Mouse (Mus musculus): ENCODE data around the gene Kalrn. TPM values are rescaled to one million over a fixed set of nuclear protein-coding genes. Genes with fewer than 3 reads are reported as not detected.
"Not testable (repeated sequence)": the region's sequence is repeated elsewhere in the genome, so short reads cannot be mapped to it uniquely, and the experiment has no call there.

The Kalrn gene
- polyA plus RNA-seq, 1 experiment from 2014 or later: 12.7 TPM

DNA sequence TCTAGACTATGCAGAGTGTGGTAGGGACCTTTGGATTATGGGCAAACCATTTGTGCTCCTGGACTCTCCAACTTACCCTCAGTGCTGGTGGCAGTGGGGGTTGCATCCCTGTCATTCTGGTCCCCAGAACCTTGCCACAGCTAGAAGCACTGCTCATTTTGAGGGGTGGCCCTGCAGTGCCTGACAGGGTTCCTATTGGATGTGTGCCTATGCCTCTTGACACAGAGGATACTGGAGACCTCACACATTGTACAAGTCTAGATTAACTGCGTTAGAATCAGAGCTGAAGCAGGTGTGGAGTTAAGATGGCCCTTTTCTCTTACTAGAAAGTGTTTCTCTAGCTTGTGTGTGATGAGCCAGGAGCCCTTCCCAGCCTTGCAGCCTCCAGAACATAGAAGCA lies 265.0 kb downstream of the Kalrn start:
- 52% methylated on average over 1 of the region's 1 CpGs for WGBS (ENCODE audit: insufficient replicate concordance)
- ATAC-seq (ENCODE audit: low read depth) (no peak), DNase-seq (no peak)
- Histone ChIP-seq H3K4me2 (no peak overlapping the region), H3K27ac (no peak overlapping the region), H3K4me3 (replicated peaks) (no peak overlapping the region), H3K27me3 (no peaks in the 10 kb centered on the region), H3K4me1 (replicated peaks) (no peaks in the 10 kb centered on the region; the same call in 1 of the 2 replicates), H3K9me3 (replicated peaks) (no peaks in the 10 kb centered on the region), H3K9ac (no peak overlapping the region), H3K36me3 (no peaks in the 10 kb centered on the region)

DNA sequence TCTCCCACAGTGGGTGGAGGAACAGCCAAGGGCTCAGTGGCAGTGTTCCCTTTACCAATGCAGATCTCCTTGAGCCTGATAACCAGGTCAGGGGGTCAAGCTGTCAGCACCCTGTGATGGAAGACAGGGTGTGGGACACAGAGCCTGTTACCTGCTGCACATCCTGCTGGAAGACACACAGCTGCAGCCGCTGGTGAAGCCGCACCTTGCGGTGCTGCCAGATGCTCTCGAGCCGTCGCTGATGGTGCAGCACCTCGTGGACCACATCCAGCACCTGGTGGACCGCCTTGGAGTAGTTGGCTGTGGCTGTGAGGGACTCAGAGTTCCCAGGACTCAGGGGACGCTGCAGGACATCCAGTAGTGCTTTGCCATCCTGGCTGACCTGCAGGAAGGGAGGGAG lies 265.9 kb downstream of the Kalrn start:
- no peaks in the 10 kb centered on the region for H3K27me3 ChIP-seq
- H3K9ac ChIP-seq: no peak overlapping the region
- H3K36me3 ChIP-seq: no peaks in the 10 kb centered on the region
- H3K27ac ChIP-seq: no peak overlapping the region
- WGBS (ENCODE audit: insufficient replicate concordance): 65% methylated on average over 9 of the region's 9 CpGs
- ATAC-seq (ENCODE audit: low read depth) (no peak), DNase-seq (no peak)
- no peak overlapping the region for H3K4me3 ChIP-seq (replicated peaks)
- H3K4me1 ChIP-seq (replicated peaks): no peaks in the 10 kb centered on the region; the same call in 1 of the 2 replicates
- no peaks in the 10 kb centered on the region for H3K9me3 ChIP-seq (replicated peaks)
- no peak overlapping the region for H3K4me2 ChIP-seq

DNA sequence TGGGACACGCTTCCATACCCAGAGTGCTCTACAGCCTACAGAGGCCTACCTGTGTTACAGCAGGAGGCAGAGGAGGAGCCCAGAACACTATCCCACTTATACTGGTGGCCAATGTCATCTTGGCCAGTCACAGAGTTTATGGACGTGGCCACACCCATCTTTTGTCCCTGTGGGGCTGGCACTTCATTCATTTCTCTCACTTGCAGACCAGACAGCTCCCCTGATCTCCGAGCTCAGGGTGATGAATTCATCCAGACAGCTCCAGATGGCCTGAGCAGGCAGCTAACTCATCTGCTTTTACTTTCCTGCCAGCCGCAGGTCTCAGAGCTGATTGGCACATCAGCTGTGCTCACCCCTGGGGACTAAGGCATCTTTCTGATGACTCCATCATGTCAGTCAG lies 267.7 kb downstream of the Kalrn start:
- H3K36me3 ChIP-seq: no peaks in the 10 kb centered on the region
- H3K9me3 ChIP-seq (replicated peaks): no peaks in the 10 kb centered on the region
- 51% methylated on average over 4 of the region's 4 CpGs for WGBS (ENCODE audit: insufficient replicate concordance)
- H3K27ac ChIP-seq: no peak overlapping the region
- H3K4me1 ChIP-seq (replicated peaks): no peaks in the 10 kb centered on the region; the same call in 1 of the 2 replicates
- H3K9ac ChIP-seq: no peak overlapping the region
- H3K4me3 ChIP-seq (replicated peaks): no peak overlapping the region
- no peak for DNase-seq
- ATAC-seq (ENCODE audit: low read depth): no peak
- H3K27me3 ChIP-seq: no peaks in the 10 kb centered on the region
- no peak overlapping the region for H3K4me2 ChIP-seq

DNA sequence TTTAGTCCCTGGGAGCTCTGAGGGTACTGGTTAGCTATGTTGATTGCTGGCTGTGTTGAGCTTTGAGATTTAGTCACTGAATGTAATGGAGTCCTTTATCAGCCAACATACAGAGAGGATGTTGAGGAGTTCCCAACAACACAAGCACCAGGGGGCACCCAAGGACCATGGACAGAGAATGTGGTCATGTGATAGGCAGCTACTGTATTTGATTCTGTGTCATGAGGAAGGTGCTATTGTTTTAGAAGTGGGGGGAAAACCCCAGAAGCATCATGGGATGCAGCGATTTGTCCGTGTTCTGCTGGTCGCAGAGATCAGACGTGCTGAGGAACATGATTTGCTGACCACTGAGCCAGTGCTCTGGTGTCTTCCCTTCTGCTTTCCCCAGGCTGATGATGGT lies 269.5 kb downstream of the Kalrn start:
- not testable (repeated sequence) for H3K4me3 ChIP-seq (replicated peaks); H3K27me3 ChIP-seq; H3K36me3 ChIP-seq; DNase-seq; H3K4me2 ChIP-seq; H3K9ac ChIP-seq; H3K9me3 ChIP-seq (replicated peaks); H3K4me1 ChIP-seq (replicated peaks); ATAC-seq (ENCODE audit: low read depth); H3K27ac ChIP-seq
- 65% methylated on average over 4 of the region's 4 CpGs for WGBS (ENCODE audit: insufficient replicate concordance)

DNA sequence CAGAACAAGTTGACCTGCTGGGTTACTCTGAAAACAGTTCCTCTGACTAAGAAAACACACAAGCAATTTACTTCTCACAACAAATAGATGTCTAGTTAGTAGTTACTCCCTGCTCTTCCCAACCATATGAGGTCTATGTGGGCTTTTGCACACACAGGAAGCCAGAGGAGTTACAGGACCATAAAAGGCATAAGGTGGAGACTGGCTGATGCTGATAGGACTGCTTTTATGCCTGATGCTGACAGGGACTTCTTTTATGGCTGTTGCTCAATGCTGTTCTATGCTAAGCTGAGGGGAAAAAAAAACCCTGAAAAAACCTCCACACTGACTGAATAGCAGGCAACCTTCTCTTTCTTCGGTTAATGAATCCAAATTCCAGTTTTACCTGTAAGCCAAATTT lies 270.8 kb downstream of the Kalrn start:
- H3K27ac ChIP-seq: no peak overlapping the region
- H3K9ac ChIP-seq: no peak overlapping the region
- no peak overlapping the region for H3K4me2 ChIP-seq
- 71% methylated on average over 1 of the region's 1 CpGs for WGBS (ENCODE audit: insufficient replicate concordance)
- ATAC-seq (ENCODE audit: low read depth) (no peak), DNase-seq (no peak)
- no peaks in the 10 kb centered on the region for H3K9me3 ChIP-seq (replicated peaks)
- no peak overlapping the region for H3K4me3 ChIP-seq (replicated peaks)
- H3K36me3 ChIP-seq: no peaks in the 10 kb centered on the region
- H3K4me1 ChIP-seq (replicated peaks): no peaks in the 10 kb centered on the region; the same call in 1 of the 2 replicates
- H3K27me3 ChIP-seq: no peaks in the 10 kb centered on the region

DNA sequence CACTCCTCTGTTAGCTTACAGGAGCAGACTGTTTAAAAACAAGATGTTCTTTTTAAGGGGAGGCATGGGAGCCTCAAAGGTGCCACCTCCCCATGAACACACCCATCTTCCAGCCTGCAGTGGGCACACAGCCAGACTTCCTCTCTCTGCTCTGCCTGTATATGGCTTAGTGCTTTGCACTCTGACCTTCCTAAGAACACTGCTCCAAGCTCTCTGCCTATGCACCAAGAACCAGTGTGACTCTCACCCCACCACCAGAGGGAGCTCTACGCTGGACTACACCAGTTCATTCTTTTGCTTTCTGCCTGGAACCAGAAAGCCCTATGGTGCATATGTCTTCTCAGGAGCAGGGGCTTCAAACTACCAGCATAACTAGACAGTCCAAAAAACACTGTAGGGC lies 271.3 kb downstream of the Kalrn start:
- H3K4me3 ChIP-seq (replicated peaks): no peak overlapping the region
- DNase-seq (no peak), ATAC-seq (ENCODE audit: low read depth) (no peak)
- 63% methylated on average over 1 of the region's 1 CpGs for WGBS (ENCODE audit: insufficient replicate concordance)
- no peaks in the 10 kb centered on the region for H3K9me3 ChIP-seq (replicated peaks)
- H3K27ac ChIP-seq: no peak overlapping the region
- no peaks in the 10 kb centered on the region for H3K36me3 ChIP-seq
- H3K9ac ChIP-seq: no peak overlapping the region
- H3K27me3 ChIP-seq: no peaks in the 10 kb centered on the region
- no peak overlapping the region for H3K4me2 ChIP-seq
- H3K4me1 ChIP-seq (replicated peaks): no peaks in the 10 kb centered on the region; the same call in 1 of the 2 replicates

DNA sequence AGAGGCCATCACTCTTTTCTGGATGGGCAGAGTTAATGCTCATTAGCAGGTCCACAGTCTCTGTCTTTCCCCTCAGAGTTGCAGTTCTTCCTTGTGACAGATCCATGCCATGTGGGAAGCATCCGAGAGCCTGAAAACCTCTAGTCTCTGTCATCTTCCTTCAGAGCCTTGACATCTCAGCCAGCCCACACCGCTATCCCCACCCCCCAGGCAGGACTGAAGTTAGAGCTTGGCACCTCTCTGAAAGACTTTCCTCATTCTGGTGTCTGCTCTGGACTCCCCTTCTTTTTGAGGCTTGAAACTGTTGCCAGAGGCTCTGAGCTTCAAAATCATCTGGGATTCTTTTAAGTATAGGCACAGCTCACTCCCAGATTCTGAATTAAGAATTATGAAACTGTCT lies 274.1 kb downstream of the Kalrn start:
- Histone ChIP-seq H3K4me3 (replicated peaks) (no peak overlapping the region), H3K4me2 (no peak overlapping the region), H3K27ac (no peak overlapping the region), H3K36me3 (no peaks in the 10 kb centered on the region), H3K27me3 (no peaks in the 10 kb centered on the region), H3K9ac (no peak overlapping the region), H3K4me1 (replicated peaks) (no peaks in the 10 kb centered on the region), H3K9me3 (replicated peaks) (no peaks in the 10 kb centered on the region)
- ATAC-seq (ENCODE audit: low read depth): no peak
- DNase-seq: no peak
- 62% methylated on average over 2 of the region's 2 CpGs for WGBS (ENCODE audit: insufficient replicate concordance)

DNA sequence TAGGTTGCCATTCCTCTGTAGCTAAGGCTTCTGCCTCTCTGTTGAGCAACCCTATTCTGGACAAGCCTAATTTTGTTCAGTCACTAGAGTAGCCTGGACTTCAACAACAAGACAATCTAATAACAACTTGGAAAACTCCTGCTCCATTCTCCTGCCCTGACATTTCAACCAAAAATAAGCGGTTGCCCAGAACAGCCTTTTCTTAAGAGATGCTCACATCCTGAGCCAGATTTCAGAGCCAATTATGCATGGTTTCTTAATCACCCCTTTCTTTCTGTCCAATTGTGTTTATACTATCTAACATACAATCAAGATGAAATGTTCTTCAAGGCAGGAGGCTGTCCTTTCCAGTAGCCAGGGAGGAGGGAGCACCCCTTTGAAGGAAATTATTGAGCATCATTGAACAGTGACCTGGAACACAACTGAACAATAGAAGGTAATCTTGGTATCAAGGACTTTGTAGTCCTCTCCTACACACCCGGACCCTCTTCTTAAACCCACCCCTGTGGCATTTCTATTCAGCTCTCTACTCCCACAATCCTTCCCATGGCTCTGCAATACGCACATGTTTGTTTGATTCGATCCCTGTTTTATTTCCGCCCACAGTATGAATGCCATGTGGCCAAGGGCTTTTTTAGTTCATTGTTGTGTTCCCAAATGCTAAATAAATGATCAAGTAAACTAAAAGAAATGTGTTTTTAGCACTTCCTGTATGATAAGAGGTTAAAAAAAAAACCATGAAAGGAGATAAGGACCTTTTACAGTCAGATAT lies 275.2 kb downstream of the Kalrn start:
- no peaks in the 10 kb centered on the region for H3K9me3 ChIP-seq (replicated peaks)
- no peak overlapping the region for H3K4me2 ChIP-seq
- no peaks in the 10 kb centered on the region for H3K27me3 ChIP-seq
- H3K27ac ChIP-seq: no peak overlapping the region
- no peaks in the 10 kb centered on the region for H3K36me3 ChIP-seq
- H3K9ac ChIP-seq: no peak overlapping the region
- H3K4me1 ChIP-seq (replicated peaks): no peaks in the 10 kb centered on the region
- ATAC-seq (ENCODE audit: low read depth): no peak
- no peak overlapping the region for H3K4me3 ChIP-seq (replicated peaks)
- WGBS (ENCODE audit: insufficient replicate concordance): 79% methylated on average over 5 of the region's 5 CpGs
- DNase-seq: no peak

DNA sequence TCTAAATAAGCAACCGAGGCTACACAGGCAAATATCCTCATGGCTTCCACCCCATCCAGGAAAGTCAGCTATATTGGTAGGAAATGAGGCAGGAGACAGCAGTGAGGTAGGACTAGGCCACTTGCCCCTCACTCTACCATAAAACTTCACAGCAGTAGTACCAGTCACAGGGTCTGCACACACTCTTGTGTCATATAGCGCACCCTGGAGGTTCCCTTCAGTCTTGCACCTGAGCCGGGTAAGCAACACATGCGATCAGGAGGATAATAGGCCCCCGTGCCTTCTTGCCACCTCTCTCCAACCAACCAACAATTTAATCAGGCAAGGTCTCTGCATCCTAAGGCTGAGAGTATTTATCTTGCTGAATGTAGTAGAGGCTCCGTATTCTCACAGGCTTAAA lies 278.8 kb downstream of the Kalrn start:
- H3K9ac ChIP-seq: no peak overlapping the region
- H3K27ac ChIP-seq: no peak overlapping the region
- H3K4me3 ChIP-seq (replicated peaks): no peak overlapping the region
- H3K36me3 ChIP-seq: no peaks in the 10 kb centered on the region
- ATAC-seq (ENCODE audit: low read depth) (no peak), DNase-seq (no peak)
- no peaks in the 10 kb centered on the region for H3K9me3 ChIP-seq (replicated peaks)
- no peaks in the 10 kb centered on the region for H3K27me3 ChIP-seq
- 65% methylated on average over 6 of the region's 6 CpGs for WGBS (ENCODE audit: insufficient replicate concordance)
- no peak overlapping the region for H3K4me2 ChIP-seq
- no peaks in the 10 kb centered on the region for H3K4me1 ChIP-seq (replicated peaks)

DNA sequence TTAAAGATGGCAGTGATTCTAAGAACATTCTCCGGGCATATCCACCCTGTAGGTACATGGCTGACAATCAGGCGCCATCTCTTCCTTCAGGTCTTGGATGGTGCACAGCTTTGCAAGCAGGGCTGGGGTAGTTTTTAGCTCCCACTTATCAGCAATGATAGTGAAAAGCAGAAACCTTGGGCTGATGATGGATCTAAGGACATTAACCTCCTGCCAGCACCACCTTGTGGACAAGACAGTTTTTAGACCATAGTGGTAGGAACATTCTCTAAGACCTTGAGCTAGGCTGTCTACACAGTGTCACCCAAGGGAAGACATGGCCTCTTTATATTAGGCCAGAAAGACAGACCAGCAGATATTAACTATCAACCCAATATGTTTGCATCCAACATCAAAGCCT lies 279.7 kb downstream of the Kalrn start:
- H3K36me3 ChIP-seq: no peaks in the 10 kb centered on the region
- WGBS (ENCODE audit: insufficient replicate concordance): 65% methylated on average over 2 of the region's 2 CpGs
- H3K9me3 ChIP-seq (replicated peaks): no peaks in the 10 kb centered on the region
- H3K27me3 ChIP-seq: no peaks in the 10 kb centered on the region
- no peak overlapping the region for H3K4me2 ChIP-seq
- H3K27ac ChIP-seq: no peak overlapping the region
- ATAC-seq (ENCODE audit: low read depth) (no peak), DNase-seq (no peak)
- no peak overlapping the region for H3K9ac ChIP-seq
- H3K4me1 ChIP-seq (replicated peaks): no peaks in the 10 kb centered on the region
- H3K4me3 ChIP-seq (replicated peaks): no peak overlapping the region

DNA sequence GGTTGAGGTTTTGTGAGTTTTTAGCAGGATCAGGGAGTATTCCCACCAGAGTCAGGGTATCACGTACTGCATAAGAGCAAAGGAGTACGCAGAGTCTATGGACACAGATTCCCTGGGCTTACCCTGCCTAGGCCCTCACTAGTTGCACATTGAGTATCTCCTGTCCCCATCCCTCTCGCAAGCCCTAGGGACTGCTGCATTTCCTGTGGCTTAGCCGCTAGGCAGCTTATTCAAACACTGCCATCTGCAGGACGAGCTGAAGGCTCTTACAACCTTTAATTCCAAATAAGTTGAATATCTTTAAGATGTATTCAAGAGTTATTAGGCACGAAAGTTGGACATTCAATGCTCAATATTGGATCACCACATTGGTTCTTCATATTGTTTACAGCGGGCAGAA lies 283.7 kb downstream of the Kalrn start:
- no peak for DNase-seq
- Histone ChIP-seq H3K36me3 (no peaks in the 10 kb centered on the region), H3K4me2 (no peak overlapping the region), H3K27ac (no peak overlapping the region), H3K9ac (no peak overlapping the region), H3K4me3 (replicated peaks) (no peak overlapping the region), H3K9me3 (replicated peaks) (no peaks in the 10 kb centered on the region), H3K27me3 (no peaks in the 10 kb centered on the region), H3K4me1 (replicated peaks) (no peaks in the 10 kb centered on the region)
- 32% methylated on average over 7 of the region's 7 CpGs for WGBS (ENCODE audit: insufficient replicate concordance)
- no peak for ATAC-seq (ENCODE audit: low read depth)

DNA sequence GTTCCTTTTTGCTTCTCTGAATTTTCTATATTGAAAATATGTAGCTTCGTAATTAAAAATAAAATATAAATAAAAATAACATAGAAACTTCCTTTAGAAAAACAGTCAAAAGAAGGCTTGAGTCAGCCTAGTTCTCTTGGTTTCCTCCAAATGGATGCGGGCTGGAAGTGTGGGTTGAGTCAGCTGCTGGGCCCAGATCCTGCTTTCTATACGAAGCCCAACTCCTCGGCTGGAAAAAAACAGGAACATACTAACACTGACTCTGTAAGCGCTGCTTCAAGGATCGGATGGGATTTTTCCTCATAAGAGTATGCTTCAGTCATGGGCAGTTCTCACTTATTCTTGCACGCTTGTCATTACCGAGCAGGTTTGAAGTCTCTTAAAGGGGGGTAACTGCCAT lies 291.3 kb downstream of the Kalrn start:
- no peak for ATAC-seq (ENCODE audit: low read depth)
- Histone ChIP-seq H3K9ac (no peak overlapping the region), H3K4me1 (replicated peaks) (no peaks in the 10 kb centered on the region), H3K4me3 (replicated peaks) (no peak overlapping the region), H3K9me3 (replicated peaks) (no peaks in the 10 kb centered on the region), H3K27ac (no peak overlapping the region), H3K36me3 (no peaks in the 10 kb centered on the region), H3K27me3 (no peaks in the 10 kb centered on the region), H3K4me2 (no peak overlapping the region)
- WGBS (ENCODE audit: insufficient replicate concordance): 72% methylated on average over 8 of the region's 8 CpGs
- DNase-seq: no peak

Measured in liver, embryonic 13.5 days (tissue).